Mouse (Mus musculus) CH12.LX (cell line): ENCODE data around the gene Tgfbr3l. TPM values are rescaled to one million over a fixed set of nuclear protein-coding genes. Genes with fewer than 3 reads are reported as not detected.

Source experiments
- DNase-seq: peaks from one replicate; pipeline ENCODE4 v3.0.0-alpha.2; 2013; ENCODE audit errors: extremely low read depth
- H3K27ac ChIP-seq: 2 replicates; pipeline ENCODE4 v1.5.1; 2012; ENCODE audit warnings: low read depth, mild to moderate bottlenecking, control low read depth, moderate library complexity; ENCODE audit not compliant: insufficient read depth
- H3K27me3 ChIP-seq: replicated peaks from 2 replicates; pipeline ENCODE3; 2012; ENCODE audit warnings: inconsistent platforms
- H3K36me3 ChIP-seq, 2 experiments: replicated peaks in 1 of 2; 2 replicates each; pipeline versions ENCODE3 to v1.6.1; 2012; ENCODE audit warnings: inconsistent platforms in 1 of 2, low read length in 1 of 2, mild to moderate bottlenecking in 1 of 2, mixed read lengths in 1 of 2, moderate library complexity in 1 of 2; ENCODE audit not compliant: control insufficient read depth in 1 of 2, insufficient read depth in 1 of 2
- H3K4me1 ChIP-seq, 2 experiments: 2 replicates each; pipeline ENCODE4 v1.6.1; 2012; ENCODE audit warnings: inconsistent platforms in 1 of 2, moderate library complexity in 1 of 2; ENCODE audit not compliant: insufficient read depth in 2 of 2, control insufficient read depth in 1 of 2
- H3K4me2 ChIP-seq: 2 replicates; pipeline ENCODE4 v1.6.1; 2012; ENCODE audit warnings: low read depth, mild to moderate bottlenecking, control low read depth; ENCODE audit not compliant: poor library complexity, insufficient read depth, severe bottlenecking
- H3K4me3 ChIP-seq, 3 experiments: fragments of 150-350 bp in 1 of 3; sonication (generic) in 1 of 3; replicated peaks in 1 of 3; 2 replicates each; pipeline versions ENCODE3 to v1.5.1; 2011 to 2012; ENCODE audit warnings: low read depth in 2 of 3, low read length in 2 of 3, mild to moderate bottlenecking in 2 of 3, moderate library complexity in 2 of 3, control low read depth in 1 of 3, improper control_type of control experiment in 1 of 3, inconsistent platforms in 1 of 3, mixed read lengths in 1 of 3; ENCODE audit not compliant: poor library complexity in 1 of 3
- H3K79me2 ChIP-seq: replicated peaks from 2 replicates; pipeline ENCODE4 v1.6.1; 2012; ENCODE audit warnings: mild to moderate bottlenecking, moderate library complexity; ENCODE audit not compliant: control insufficient read depth, poor library complexity, insufficient read depth, severe bottlenecking; ENCODE audit errors: extremely low read depth
- H3K9ac ChIP-seq: 2 replicates; pipeline ENCODE4 v1.6.1; 2012; ENCODE audit warnings: low read depth, mild to moderate bottlenecking, control low read depth, moderate library complexity; ENCODE audit not compliant: insufficient read depth
- H3K9me3 ChIP-seq: replicated peaks from 2 replicates; pipeline ENCODE3; 2012; ENCODE audit warnings: low read length, inconsistent platforms, mixed read lengths
- CHD1 ChIP-seq: IDR thresholded peaks from 2 replicates; pipeline ENCODE4 v1.6.1; 2012; ENCODE audit warnings: low read depth, low read length, improper control_type of control experiment, inconsistent platforms
- CHD2 ChIP-seq: IDR thresholded peaks from 2 replicates; pipeline ENCODE4 v1.6.1; 2011; ENCODE audit warnings: low read length, improper control_type of control experiment
- CTCF ChIP-seq, 2 experiments: IDR thresholded peaks in 1 of 2; conservative IDR thresholded peaks in 1 of 2; 2 replicates each; pipeline ENCODE4 v1.5.1; 2011 to 2012; ENCODE audit warnings: low read depth in 2 of 2, low read length in 2 of 2, improper control_type of control experiment in 1 of 2, inconsistent platforms in 1 of 2, mild to moderate bottlenecking in 1 of 2, moderate library complexity in 1 of 2
- ELF1 ChIP-seq: IDR thresholded peaks from 2 replicates; pipeline ENCODE4 v1.6.1; 2014; ENCODE audit warnings: low read depth, mild to moderate bottlenecking, inconsistent platforms, low read length, improper control_type of control experiment
- EP300 ChIP-seq: IDR thresholded peaks from 2 replicates; pipeline ENCODE4 v1.6.1; 2011; ENCODE audit warnings: low read length, improper control_type of control experiment
- GABPA ChIP-seq: IDR thresholded peaks from 2 replicates; pipeline ENCODE4 v1.6.1; 2012; ENCODE audit warnings: low read depth, low read length, improper control_type of control experiment, inconsistent platforms; ENCODE audit not compliant: insufficient replicate concordance
- MAFK ChIP-seq: IDR thresholded peaks from 2 replicates; pipeline ENCODE4 v1.6.1; 2011; ENCODE audit warnings: low read length, improper control_type of control experiment; ENCODE audit not compliant: insufficient replicate concordance
- MXI1 ChIP-seq: IDR thresholded peaks from 2 replicates; pipeline ENCODE4 v1.6.1; 2011; ENCODE audit warnings: mild to moderate bottlenecking, low read depth, low read length, improper control_type of control experiment
- POLR2A ChIP-seq: IDR thresholded peaks from 2 replicates; pipeline ENCODE4 v1.6.1; 2011; ENCODE audit warnings: low read depth, mild to moderate bottlenecking, improper control_type of control experiment, low read length
- SMC3 ChIP-seq: IDR thresholded peaks from 2 replicates; pipeline ENCODE4 v1.6.1; 2011; ENCODE audit warnings: low read depth, low read length, improper control_type of control experiment
- TBP ChIP-seq: conservative IDR thresholded peaks from 2 replicates; pipeline ENCODE4 v1.6.1; 2011; ENCODE audit warnings: low read depth, low read length, improper control_type of control experiment
- UBTF ChIP-seq: IDR thresholded peaks from 2 replicates; pipeline ENCODE4 v1.6.1; 2012; ENCODE audit warnings: low read depth, mild to moderate bottlenecking, inconsistent platforms, low read length, improper control_type of control experiment, moderate library complexity
- USF2 ChIP-seq: conservative IDR thresholded peaks from 2 replicates; pipeline ENCODE4 v1.6.1; 2011; ENCODE audit warnings: low read depth, low read length, improper control_type of control experiment
- ZNF384 ChIP-seq: IDR thresholded peaks from 2 replicates; pipeline ENCODE4 v1.6.1; 2012; ENCODE audit warnings: low read depth, low read length, improper control_type of control experiment, inconsistent platforms
- dilution Hi-C: fragments of 300-500 bp; cut with MboI; formaldehyde crosslinking; loops from 2 replicates; pipeline ENCODE4 v1.14.3; 2020; ENCODE audit warnings: low sequenced_read_pairs; ENCODE audit not compliant: extremely low pct_unique_long_range_greater_than_20kb, extremely low pct_ligation_motif_present
- in situ Hi-C: fragments of 300-500 bp; cut with MboI; formaldehyde crosslinking; loops from 3 replicates; pipeline ENCODE4 v1.14.3; 2019; ENCODE audit warnings: low sequenced_read_pairs, low pct_ligation_motif_present, low pct_unique_long_range_greater_than_20kb, mixed read lengths
- polyA plus RNA-seq: library from polyadenylated mRNA; unstranded; fragments of >175 nt; gene quantifications from 2 replicates; pipeline ENCODE4 v1.2.1, GENCODE M21; 2012; ENCODE audit warnings: low read depth; ENCODE audit not compliant: insufficient read length
- total RNA-seq, 2 experiments: library from RNA; depleted of rRNA; stranded (reverse); fragments of 300-350 nt in 1 of 2; fragments of >200 nt in 1 of 2; gene quantifications; 2 replicates each; pipeline ENCODE4 v1.2.3; 2012 to 2014

Gene Tgfbr3l
- 3.5 and 4.5 TPM in 2 replicates for total RNA-seq (2012; rRNA removed)
- total RNA-seq (2014; rRNA removed), result 1.7 and 2.0 TPM in 2 replicates
- 13.3 and 16.9 TPM in 2 replicates for polyA plus RNA-seq

GRCm38 (mm10) chr8:4247951-4248540 lies at the start of gene Tgfbr3l:
Tgfbr3l (plus strand) TSS chr8:4248214.
- dilution Hi-C loops, result no loop called here
- peaks cover 64 to 82% of the 10 kb centered on the region in 2 experiments for H3K36me3 ChIP-seq
- DNase-seq, result no peak
- TF ChIP-seq TBP, result no peak
- no peak within 1 kb of the TSS for H3K4me3 ChIP-seq
- no peaks in the 10 kb centered on the region for H3K27me3 ChIP-seq
- peaks cover 6% of the 10 kb centered on the region in 2 experiments; a peak in 3 of 4 replicates for H3K4me1 ChIP-seq
- in situ Hi-C loops, result no loop called here
- no peaks in the 10 kb centered on the region for H3K79me2 ChIP-seq
- H3K27ac ChIP-seq, result 0 out of 2 replicates have a peak within 1 kb of the TSS, but pooled peaks have one; percentile 22
- no peak within 1 kb of the TSS for H3K4me2 ChIP-seq
- no peak within 1 kb of the TSS for H3K9ac ChIP-seq
- no peaks in the 10 kb centered on the region for H3K9me3 ChIP-seq

- Histone ChIP-seq H3K4me1 (no peaks in the 10 kb centered on the region), H3K4me2 (no peak overlapping the region), H3K27ac (no peak overlapping the region), H3K4me3 (no peak overlapping the region), H3K27me3 (no peaks in the 10 kb centered on the region), H3K9ac (no peak overlapping the region), H3K36me3 (peaks cover 0 to 8% of the 10 kb centered on the region in 2 experiments), H3K79me2 (no peaks in the 10 kb centered on the region), H3K9me3 (no peaks in the 10 kb centered on the region)
- in situ Hi-C loops (no loop called here), dilution Hi-C loops (no loop called here)
- TF ChIP-seq GABPA (no peak), CTCF (conservative IDR thresholded peaks at IDR 0.05 in 1 of 2, IDR thresholded peaks at IDR 0.05 in 1 of 2; ENCODE audit: low read depth in 2 of 2, low read length in 2 of 2) (no peak)
- no peak for DNase-seq
Observed at GRCm38 (mm10) chr8:4201321-4201720, 46.7 kb upstream of the Tgfbr3l start.

GRCm38 (mm10) chr8:4205246-4206123 lies 42.5 kb upstream of the Tgfbr3l start:
- no peak overlapping the region for H3K27ac ChIP-seq
- H3K36me3 ChIP-seq, result peaks cover 0 to 12% of the 10 kb centered on the region in 2 experiments
- no peak overlapping the region for H3K9ac ChIP-seq
- H3K4me1 ChIP-seq, result no peaks in the 10 kb centered on the region
- H3K9me3 ChIP-seq, result peaks cover 2% of the 10 kb centered on the region
- TF ChIP-seq CHD2 (no peak), UBTF (no peak), MXI1 (no peak), ELF1 (no peak), SMC3 (no peak), POLR2A (no peak), ZNF384 (no peak), EP300 (no peak), CHD1 (no peak), MAFK (no peak), USF2 (no peak), TBP (no peak)
- H3K4me3 ChIP-seq, result no peak overlapping the region
- in situ Hi-C loops (no loop called here), dilution Hi-C loops (no loop called here)
- H3K27me3 ChIP-seq, result no peaks in the 10 kb centered on the region
- no peak for DNase-seq
- no peaks in the 10 kb centered on the region for H3K79me2 ChIP-seq
- no peak overlapping the region for H3K4me2 ChIP-seq
